Mouse (Mus musculus) brown adipose tissue, adult 24 weeks (tissue): ENCODE results near the gene Rnf17. TPM values are rescaled to one million over a fixed set of nuclear protein-coding genes. Genes with fewer than 3 reads are reported as not detected.

Experiments
- H3K27ac ChIP-seq: fragments of 200-500 bp; replicated peaks from 2 replicates; pipeline ENCODE4 v1.5.1; 2012; ENCODE audit warnings: low read depth, mild to moderate bottlenecking, low read length
- H3K4me1 ChIP-seq: fragments of 200-500 bp; 2 replicates; pipeline ENCODE4 v1.6.1; 2012; ENCODE audit warnings: low read length, mixed read lengths; ENCODE audit not compliant: control insufficient read depth, insufficient read depth, insufficient read length
- H3K4me3 ChIP-seq: fragments of 200-500 bp; 2 replicates; pipeline ENCODE4 v1.5.1; 2012; ENCODE audit warnings: low read depth, mild to moderate bottlenecking, low read length, moderate library complexity; ENCODE audit not compliant: insufficient read depth
- polyA plus RNA-seq: library from polyadenylated mRNA; stranded (reverse); fragments of >200 nt; gene quantifications from 2 replicates; pipeline ENCODE4 v1.2.4, GENCODE M21; 2012; ENCODE audit not compliant: missing spikeins, insufficient read depth, insufficient read length

Rnf17 gene
- polyA plus RNA-seq, 1 experiment: not detected

DNA sequence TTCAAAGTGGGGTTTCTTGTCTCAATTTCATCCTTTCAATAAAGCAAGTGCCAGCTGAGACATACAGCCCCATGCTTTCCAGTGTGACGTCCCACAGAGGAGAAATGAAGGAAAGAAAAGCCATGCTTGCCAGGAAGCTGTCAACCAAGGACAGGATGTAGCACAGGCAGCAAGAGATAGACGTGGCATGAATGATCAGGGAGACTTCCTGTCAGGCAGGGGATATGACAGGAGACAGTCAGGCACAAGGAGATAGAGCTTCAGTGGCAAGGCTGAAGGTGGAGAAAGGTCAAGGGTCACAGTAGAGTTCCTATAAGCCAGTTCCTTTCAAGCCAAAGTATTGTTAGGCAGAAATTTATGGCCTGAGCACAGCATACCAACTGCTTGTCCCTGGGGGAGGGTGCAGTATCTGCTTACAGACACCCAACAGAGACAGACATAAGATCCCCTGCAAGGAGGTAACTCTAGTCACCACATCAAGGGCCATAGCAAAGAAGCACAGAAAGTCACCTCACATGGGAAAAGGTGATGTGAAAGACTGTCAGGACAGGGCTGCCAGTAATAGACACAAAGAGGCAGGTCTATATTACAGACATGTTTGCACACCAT lies 8.6 kb upstream of the Rnf17 start:
- H3K27ac ChIP-seq: no peak overlapping the region

DNA sequence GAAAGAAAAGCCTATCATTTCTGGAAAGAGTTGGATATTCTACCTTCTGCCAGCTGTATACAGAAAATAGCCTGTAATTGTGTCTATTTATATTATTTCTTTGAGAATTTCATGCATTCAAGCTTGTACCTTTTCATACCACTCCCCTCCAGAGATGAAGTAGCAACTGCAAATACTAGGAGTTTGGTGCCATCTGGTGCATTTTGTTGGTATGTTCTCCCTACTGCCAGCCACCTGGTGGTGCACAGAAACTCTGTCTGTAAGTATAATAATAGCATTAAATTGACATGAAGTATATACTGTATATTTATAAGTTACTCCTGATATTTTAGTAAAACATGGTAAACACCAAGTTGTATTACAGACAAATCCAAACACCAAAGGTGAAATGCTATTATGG lies 4.4 kb upstream of the Rnf17 start:
- H3K4me3 ChIP-seq: no peak overlapping the region
- no peaks in the 10 kb centered on the region for H3K4me1 ChIP-seq
- no peak overlapping the region for H3K27ac ChIP-seq

More for the DNA sequence above, 8.6 kb upstream of the Rnf17 start:
- no peaks in the 10 kb centered on the region for H3K4me1 ChIP-seq
- H3K4me3 ChIP-seq: no peak overlapping the region

DNA sequence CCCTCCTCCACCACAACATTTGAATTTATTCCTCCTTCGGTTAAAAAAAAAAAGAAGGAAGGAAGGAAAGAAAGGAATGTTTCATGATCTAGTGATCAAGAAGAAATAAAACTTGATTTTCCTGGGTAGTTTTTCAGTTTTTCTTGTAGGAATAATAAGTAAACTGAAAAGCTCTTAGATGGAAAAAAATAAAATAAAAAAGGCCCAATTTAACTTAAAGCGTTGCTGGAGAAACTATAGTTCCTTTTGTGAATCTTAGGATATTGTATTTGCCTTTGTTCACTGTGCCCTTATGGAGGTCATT lies 643 bp downstream of the Rnf17 start:
- no peaks in the 10 kb centered on the region for H3K4me1 ChIP-seq
- no peak overlapping the region for H3K4me3 ChIP-seq
- no peak overlapping the region for H3K27ac ChIP-seq

DNA sequence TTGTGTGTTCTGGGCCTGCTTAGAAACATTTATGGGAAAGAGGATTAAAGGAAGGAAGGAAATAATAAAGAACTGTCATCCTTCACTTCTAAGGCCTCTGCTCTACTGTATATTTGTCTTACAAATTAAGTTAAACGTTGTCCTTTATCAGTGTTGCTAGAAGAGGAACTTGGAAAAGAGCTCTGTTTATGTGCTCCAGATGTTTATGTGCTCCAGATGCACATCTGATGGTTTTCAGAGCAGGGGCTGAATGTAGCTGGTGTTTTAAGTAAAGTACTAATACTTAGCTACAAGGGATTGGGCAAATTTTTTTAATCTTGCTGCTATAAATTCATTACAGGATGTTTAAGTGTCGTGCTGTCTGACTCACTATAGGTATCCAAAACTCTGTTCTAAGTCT lies 59.7 kb downstream of the Rnf17 start:
- Histone ChIP-seq H3K27ac (no peak overlapping the region), H3K4me3 (no peak overlapping the region), H3K4me1 (no peaks in the 10 kb centered on the region)

DNA sequence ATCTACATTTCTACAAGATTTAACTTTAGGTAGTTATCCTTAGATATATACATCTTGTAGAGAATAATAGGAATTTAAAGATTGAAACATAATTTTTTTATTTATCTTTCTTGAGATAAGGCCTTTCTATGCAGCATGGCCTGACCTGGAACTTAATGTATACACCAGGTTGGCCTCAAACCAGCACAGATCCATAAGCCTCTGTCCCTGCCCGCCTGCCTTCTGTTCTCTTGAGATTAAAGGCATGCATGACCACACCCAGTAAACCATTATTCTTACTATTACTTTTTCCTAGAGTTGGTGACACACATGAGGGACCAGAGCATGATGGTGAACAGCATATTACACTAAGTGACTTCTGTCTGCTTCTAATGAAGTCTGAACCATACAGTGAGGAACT lies 60.3 kb downstream of the Rnf17 start:
- Histone ChIP-seq H3K4me3 (no peak overlapping the region), H3K27ac (no peak overlapping the region), H3K4me1 (no peaks in the 10 kb centered on the region)

DNA sequence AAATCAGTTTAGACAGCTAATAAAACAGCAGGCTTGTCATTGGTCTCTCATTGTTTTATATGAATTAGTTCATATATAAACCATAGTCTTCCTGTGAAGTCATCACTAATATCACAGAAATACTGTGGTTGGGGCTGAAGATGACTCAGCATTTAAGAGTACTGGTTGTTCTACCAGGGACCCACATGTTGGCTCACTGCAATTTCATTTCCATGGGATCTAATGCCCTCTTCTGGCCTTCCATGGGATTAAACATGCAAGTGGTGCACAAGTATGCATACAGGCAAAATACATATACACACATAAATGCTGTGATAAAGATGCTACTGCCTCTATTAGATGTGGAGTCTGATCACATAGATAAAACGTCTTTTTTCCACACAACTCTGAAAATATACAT lies 65.8 kb downstream of the Rnf17 start:
- H3K4me3 ChIP-seq: no peak overlapping the region
- H3K4me1 ChIP-seq: no peaks in the 10 kb centered on the region
- H3K27ac ChIP-seq: no peak overlapping the region

DNA sequence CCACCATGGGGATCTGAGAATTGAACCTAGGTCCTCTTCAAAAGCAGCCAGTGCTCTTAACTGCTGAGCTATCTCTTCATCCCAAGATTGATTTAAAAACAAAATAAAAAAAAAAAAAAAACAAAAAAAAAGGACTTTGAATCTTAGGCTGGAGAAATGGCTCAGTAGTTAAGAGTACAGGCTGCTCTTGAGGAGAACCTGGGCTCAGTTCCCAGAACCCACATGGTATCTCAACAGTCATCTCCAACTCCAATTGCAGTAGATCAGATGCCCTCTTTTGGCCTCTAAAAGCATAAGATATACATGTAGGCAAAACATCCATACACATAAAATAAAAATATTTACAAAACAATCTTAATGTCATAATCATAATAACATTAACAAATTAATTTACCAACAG lies 87.4 kb downstream of the Rnf17 start:
- Histone ChIP-seq H3K27ac (no peak overlapping the region), H3K4me1 (no peaks in the 10 kb centered on the region), H3K4me3 (no peak overlapping the region)

DNA sequence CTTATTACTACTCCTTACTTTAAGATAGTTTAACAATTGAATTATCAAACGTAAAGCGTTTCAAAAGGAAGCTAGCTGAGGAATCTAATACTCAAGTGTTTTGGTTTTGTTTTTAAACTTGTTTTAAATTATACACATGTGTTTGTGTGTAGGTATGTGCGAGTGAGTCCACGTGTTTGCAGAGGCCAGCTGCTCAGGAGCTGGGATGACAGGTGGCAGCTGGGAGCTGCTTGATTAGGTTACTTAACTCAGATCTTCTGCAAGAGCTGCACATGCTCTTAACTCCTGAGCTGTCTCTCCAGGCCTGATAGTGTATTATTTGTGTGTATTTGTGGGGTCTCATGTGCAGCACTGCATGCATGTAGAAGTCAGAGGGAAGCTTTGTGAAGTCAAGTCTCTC lies 100.0 kb downstream of the Rnf17 start:
- Histone ChIP-seq H3K4me1 (no peaks in the 10 kb centered on the region), H3K4me3 (no peak overlapping the region), H3K27ac (no peak overlapping the region)

DNA sequence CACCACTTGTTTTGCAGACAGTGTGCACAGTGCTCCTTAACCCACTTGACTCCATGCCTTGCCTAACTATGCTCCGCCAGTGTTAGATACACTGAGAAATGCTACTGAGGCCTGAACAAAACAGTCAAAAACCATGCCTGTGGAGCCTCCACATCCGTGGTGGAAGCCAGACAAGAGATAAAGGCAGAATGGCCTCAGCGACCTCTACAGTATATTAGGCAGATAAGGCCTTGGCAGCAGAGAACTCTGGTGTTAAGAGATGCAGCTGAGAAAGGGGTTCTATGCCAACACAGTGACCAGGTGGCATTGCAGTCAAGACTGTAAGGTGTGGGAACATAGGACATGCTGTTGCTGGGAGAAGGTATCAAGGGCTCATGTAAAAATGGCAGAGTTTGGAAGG lies 104.4 kb downstream of the Rnf17 start:
- H3K4me3 ChIP-seq: no peak overlapping the region
- no peak overlapping the region for H3K27ac ChIP-seq
- H3K4me1 ChIP-seq: no peaks in the 10 kb centered on the region

DNA sequence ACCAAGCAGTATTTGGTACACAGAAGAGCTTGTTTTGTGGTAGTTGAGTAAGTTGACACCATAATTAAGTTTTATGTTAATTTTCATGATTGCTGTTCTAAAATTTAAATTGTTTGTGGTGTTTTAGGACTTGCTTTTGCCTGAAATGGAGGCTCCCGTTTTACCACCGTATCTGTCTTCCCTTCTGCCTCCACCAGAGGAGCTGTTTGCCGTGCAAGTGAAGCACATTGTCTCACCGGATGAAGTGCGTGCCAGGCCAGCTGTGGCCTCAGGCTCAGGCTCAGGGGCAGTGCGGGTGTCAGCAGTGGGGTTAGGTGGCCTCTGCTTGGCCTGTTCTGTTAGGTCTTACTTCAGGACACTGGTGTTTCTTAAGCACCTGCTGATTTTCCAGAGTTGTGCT lies 109.7 kb downstream of the Rnf17 start:
- no peaks in the 10 kb centered on the region for H3K4me1 ChIP-seq
- H3K4me3 ChIP-seq: no peak overlapping the region
- H3K27ac ChIP-seq: no peak overlapping the region

DNA sequence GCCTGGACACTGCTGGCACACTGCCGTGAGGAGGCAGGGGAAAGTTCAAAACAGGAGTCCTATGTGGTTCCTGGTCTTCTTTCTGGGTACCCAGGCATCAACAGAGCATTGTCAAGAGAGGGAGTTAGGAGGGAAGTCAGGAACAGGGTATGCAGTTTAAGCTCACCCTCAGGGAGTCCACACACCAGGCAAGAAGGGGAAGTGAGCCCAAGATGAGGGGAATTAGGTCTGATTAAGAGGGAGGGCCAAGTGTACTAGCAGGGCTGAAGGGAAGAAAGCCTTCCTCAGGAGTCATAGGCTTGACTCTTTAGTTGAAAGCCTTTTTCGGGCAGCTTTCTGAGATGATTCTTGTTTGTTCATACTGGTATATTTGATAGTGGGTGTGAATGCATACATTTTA lies 112.4 kb downstream of the Rnf17 start:
- Histone ChIP-seq H3K27ac (no peak overlapping the region), H3K4me1 (no peaks in the 10 kb centered on the region), H3K4me3 (no peak overlapping the region)

DNA sequence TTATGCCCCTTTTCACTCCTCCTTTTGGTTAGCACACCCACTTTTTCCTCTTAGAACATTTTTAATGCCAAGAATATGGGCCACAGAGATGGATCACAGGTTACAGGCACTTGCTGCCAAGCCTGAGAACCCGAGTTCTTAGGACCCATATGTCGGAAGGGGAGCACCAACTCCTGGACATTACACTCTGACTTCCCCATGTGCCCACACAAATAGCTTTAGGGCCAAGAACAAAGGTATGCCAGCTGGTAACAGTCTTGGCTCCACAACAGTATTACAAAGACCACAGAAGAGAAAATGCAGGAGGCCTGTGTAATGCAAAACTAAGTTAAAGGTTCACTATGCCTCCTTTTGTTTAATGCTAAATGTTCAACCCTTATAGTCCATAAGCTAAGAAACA lies 128.4 kb downstream of the Rnf17 start:
- H3K4me3 ChIP-seq: no peak overlapping the region
- H3K4me1 ChIP-seq: no peaks in the 10 kb centered on the region
- H3K27ac ChIP-seq: no peak overlapping the region

DNA sequence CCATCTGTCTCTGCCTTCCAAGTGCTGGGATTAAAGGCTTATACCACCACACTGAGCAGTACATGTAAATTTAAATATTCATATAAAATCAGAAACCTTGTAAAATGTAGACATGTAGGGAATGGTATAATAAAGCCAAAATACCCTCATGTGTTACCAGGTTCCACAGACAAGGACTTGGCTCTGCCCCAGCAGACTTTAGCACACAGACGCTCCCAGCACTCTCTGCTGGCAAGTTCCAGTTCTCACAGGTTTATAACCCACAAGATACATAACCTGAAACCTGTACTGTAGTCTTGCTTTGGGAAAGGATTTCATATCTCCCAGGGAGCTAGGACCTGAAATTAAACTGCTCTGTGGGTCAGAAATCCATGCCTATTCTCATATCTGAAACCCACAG lies 142.6 kb downstream of the Rnf17 start:
- Histone ChIP-seq H3K4me3 (no peak overlapping the region), H3K4me1 (no peaks in the 10 kb centered on the region), H3K27ac (no peak overlapping the region)

DNA sequence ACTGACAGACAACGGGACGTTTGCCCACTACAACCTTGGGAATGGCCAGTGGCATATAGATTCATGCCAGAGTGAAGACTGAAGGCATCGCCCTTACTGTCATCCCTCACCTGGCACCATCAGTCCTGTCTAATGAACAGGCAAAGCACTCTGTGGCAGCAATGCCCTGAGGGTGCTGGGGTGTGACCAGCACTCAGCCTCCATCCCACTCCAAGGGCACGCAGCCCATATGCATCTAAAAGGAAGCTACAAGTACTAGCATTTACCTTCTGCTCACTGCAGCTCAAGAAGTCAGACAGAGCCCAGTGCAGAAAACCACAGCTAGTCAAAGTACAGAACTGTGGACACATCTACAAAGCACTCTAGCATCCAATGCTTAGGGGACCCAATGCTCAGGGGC lies 143.1 kb downstream of the Rnf17 start:
- H3K27ac ChIP-seq: no peak overlapping the region
- H3K4me1 ChIP-seq: no peaks in the 10 kb centered on the region
- no peak overlapping the region for H3K4me3 ChIP-seq

DNA sequence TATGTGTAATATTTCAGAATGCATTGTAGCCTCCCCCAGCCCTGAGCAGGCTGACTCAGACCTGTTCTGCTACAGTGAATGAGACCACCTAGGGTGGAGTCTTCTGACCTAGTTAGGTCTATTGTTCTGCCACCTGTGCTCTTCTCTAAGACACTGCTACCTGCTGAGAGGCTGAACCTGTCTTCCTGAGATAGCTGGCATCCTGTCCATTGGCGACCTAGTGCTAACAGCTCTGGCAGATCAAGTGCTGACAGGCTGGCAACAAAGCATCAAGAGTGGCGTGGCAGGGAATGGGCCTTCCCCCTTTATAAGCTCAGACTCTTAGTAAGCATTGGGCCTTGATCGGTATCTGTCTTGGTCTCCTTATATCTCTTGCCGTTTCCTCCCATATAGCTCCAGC lies 148.6 kb downstream of the Rnf17 start:
- no peak overlapping the region for H3K27ac ChIP-seq
- no peak overlapping the region for H3K4me3 ChIP-seq
- H3K4me1 ChIP-seq: no peaks in the 10 kb centered on the region

DNA sequence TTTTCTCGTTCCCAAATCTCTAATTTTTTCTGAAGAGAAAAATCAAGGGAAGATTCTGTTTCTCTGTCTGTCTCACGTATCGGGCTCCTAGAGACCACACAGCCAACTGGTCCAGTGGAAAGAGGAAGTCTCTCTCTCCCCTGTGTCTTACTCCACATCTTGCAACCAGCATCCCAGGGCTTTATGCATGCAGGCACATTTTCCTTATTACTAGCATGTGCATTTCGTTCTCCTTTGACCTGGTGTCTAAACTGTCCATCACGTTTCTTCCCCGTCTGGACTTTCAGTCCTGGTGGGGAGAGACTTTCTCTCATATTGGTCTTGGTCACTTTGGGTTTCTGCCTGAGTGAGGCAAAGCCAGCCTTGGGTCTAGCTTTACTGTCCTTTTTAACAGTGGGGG lies 150.5 kb downstream of the Rnf17 start:
- no peak overlapping the region for H3K4me3 ChIP-seq
- no peaks in the 10 kb centered on the region for H3K4me1 ChIP-seq
- no peak overlapping the region for H3K27ac ChIP-seq

DNA sequence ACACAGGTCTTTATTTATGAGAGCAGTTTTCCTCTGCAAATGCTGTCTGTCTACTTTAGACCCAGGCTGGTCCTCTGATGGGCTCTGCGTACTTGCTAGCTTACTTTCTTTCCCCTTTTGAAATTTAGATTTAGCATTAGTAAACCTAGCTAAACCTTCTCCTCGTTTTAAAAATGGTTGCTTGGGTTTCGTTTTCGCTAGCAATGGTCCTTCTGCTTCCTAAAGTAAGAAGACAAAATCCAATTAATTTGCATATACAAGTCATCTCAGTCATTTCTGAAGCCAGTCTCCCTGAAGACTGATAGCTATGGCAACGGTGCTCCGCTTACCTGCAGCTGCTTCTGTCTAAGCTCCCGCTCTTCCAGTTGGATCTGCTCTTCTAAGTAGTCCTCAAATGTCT lies 150.9 kb downstream of the Rnf17 start:
- Histone ChIP-seq H3K4me3 (no peak overlapping the region), H3K4me1 (no peaks in the 10 kb centered on the region), H3K27ac (no peak overlapping the region)
